Mouse (Mus musculus) MEL (cell line): Measurements from ENCODE around the gene Chsy1. TPM values are rescaled to one million over a fixed set of nuclear protein-coding genes. Genes with fewer than 3 reads are reported as not detected.

Source experiments
- DNase-seq: peaks from one replicate; pipeline ENCODE4 v3.0.0; 2011; ENCODE audit warnings: low read depth, low spot score
- H3K27ac ChIP-seq: 2 replicates; pipeline ENCODE4 v1.5.1; 2012; ENCODE audit warnings: low read depth, mild to moderate bottlenecking, control low read depth, low read length, moderate library complexity; ENCODE audit not compliant: control insufficient read depth
- H3K27me3 ChIP-seq, 2 experiments: fragments of 150-350 bp in 1 of 2; sonication (generic) in 1 of 2; 2 replicates each; pipeline ENCODE4 v1.6.1; 2012; ENCODE audit warnings: low read length in 2 of 2, mild to moderate bottlenecking in 2 of 2, improper control_type of control experiment in 1 of 2, moderate library complexity in 1 of 2; ENCODE audit not compliant: insufficient read depth in 2 of 2, control insufficient read depth in 1 of 2
- H3K36me3 ChIP-seq, 2 experiments: 2 replicates each; pipeline ENCODE4 v1.6.1; 2012 to 2014; ENCODE audit warnings: low read length in 2 of 2, improper control_type of control experiment in 1 of 2, inconsistent platforms in 1 of 2, mild to moderate bottlenecking in 1 of 2; ENCODE audit not compliant: insufficient read depth in 2 of 2, control insufficient read depth in 1 of 2
- H3K4me1 ChIP-seq, 2 experiments: fragments of 150-350 bp in 1 of 2; sonication (generic) in 1 of 2; 2 replicates each; pipeline ENCODE4 v1.6.1; 2012; ENCODE audit warnings: low read length in 2 of 2, improper control_type of control experiment in 1 of 2, mild to moderate bottlenecking in 1 of 2; ENCODE audit not compliant: insufficient read depth in 2 of 2, control insufficient read depth in 1 of 2
- H3K4me3 ChIP-seq, 2 experiments: fragments of 150-350 bp in 1 of 2; sonication (generic) in 1 of 2; 2 replicates each; pipeline ENCODE4 v1.5.1; 2012; ENCODE audit warnings: low read depth in 2 of 2, low read length in 2 of 2, mild to moderate bottlenecking in 2 of 2, moderate library complexity in 2 of 2, control low read depth in 1 of 2, improper control_type of control experiment in 1 of 2; ENCODE audit not compliant: control insufficient read depth in 1 of 2, insufficient read depth in 1 of 2
- H3K79me2 ChIP-seq: 2 replicates; pipeline ENCODE4 v1.6.1; 2012; ENCODE audit warnings: mild to moderate bottlenecking, low read length, moderate library complexity; ENCODE audit not compliant: control insufficient read depth, poor library complexity, insufficient read depth
- H3K9ac ChIP-seq: 2 replicates; pipeline ENCODE4 v1.6.1; 2012; ENCODE audit warnings: low read depth, mild to moderate bottlenecking, control low read depth, low read length, moderate library complexity; ENCODE audit not compliant: control insufficient read depth, poor library complexity, severe bottlenecking
- H3K9me3 ChIP-seq: fragments of 150-350 bp; sonication (generic); replicated peaks from 2 replicates; pipeline ENCODE4 v1.6.1; 2012; ENCODE audit warnings: mild to moderate bottlenecking, low read length, improper control_type of control experiment, moderate library complexity; ENCODE audit not compliant: insufficient read depth
- CHD2 ChIP-seq: IDR thresholded peaks from 2 replicates; pipeline ENCODE4 v1.6.1; 2011; ENCODE audit warnings: low read length, improper control_type of control experiment
- CTCF ChIP-seq, 3 experiments: IDR thresholded peaks in 2 of 3; conservative IDR thresholded peaks in 1 of 3; 2 replicates each; pipeline ENCODE4 v1.5.1; 2011 to 2012; ENCODE audit warnings: low read length in 3 of 3, low read depth in 2 of 3, mild to moderate bottlenecking in 2 of 3, improper control_type of control experiment in 1 of 3, inconsistent platforms in 1 of 3, mixed read lengths in 1 of 3, moderate library complexity in 1 of 3; ENCODE audit not compliant: control insufficient read depth in 1 of 3, insufficient read depth in 1 of 3, poor library complexity in 1 of 3, severe bottlenecking in 1 of 3
- E2F4 ChIP-seq: IDR thresholded peaks from 2 replicates; pipeline ENCODE4 v1.6.1; 2011; ENCODE audit warnings: low read depth, low read length, improper control_type of control experiment, borderline replicate concordance
- GABPA ChIP-seq: IDR thresholded peaks from 2 replicates; pipeline ENCODE4 v1.6.1; 2012; ENCODE audit warnings: low read depth, mild to moderate bottlenecking, inconsistent platforms, low read length, improper control_type of control experiment, moderate library complexity
- GATA1 ChIP-seq: IDR thresholded peaks from 2 replicates; pipeline ENCODE4 v1.6.1; 2011; ENCODE audit warnings: low read depth, low read length, improper control_type of control experiment
- HCFC1 ChIP-seq: IDR thresholded peaks from 2 replicates; pipeline ENCODE4 v1.6.1; 2012; ENCODE audit warnings: low read depth, mild to moderate bottlenecking, inconsistent platforms, low read length, improper control_type of control experiment, moderate library complexity
- JUND ChIP-seq: IDR thresholded peaks from 2 replicates; pipeline ENCODE4 v1.6.1; 2011; ENCODE audit warnings: low read depth, mild to moderate bottlenecking, improper control_type of control experiment, low read length
- KAT2A ChIP-seq: conservative IDR thresholded peaks from 2 replicates; pipeline ENCODE4 v1.6.1; 2012; ENCODE audit warnings: low read depth, low read length, improper control_type of control experiment, inconsistent platforms
- MAFK ChIP-seq: IDR thresholded peaks from 2 replicates; pipeline ENCODE4 v1.6.1; 2011; ENCODE audit warnings: low read depth, mild to moderate bottlenecking, low read length, improper control_type of control experiment, borderline replicate concordance
- MAZ ChIP-seq: IDR thresholded peaks from 2 replicates; pipeline ENCODE4 v1.6.1; 2012; ENCODE audit warnings: low read depth, mild to moderate bottlenecking, inconsistent platforms, low read length, improper control_type of control experiment
- MXI1 ChIP-seq: IDR thresholded peaks from 2 replicates; pipeline ENCODE4 v1.6.1; 2011; ENCODE audit warnings: mild to moderate bottlenecking, low read depth, low read length, improper control_type of control experiment
- MYB ChIP-seq: IDR thresholded peaks from 2 replicates; pipeline ENCODE4 v1.6.1; 2011; ENCODE audit warnings: mild to moderate bottlenecking, low read depth, low read length, improper control_type of control experiment
- NELFE ChIP-seq: IDR thresholded peaks from 2 replicates; pipeline ENCODE4 v1.6.1; 2011; ENCODE audit warnings: low read depth, low read length, improper control_type of control experiment
- NRF1 ChIP-seq: IDR thresholded peaks from 2 replicates; pipeline ENCODE4 v1.6.1; 2014; ENCODE audit warnings: low read depth, mild to moderate bottlenecking, inconsistent platforms, low read length, improper control_type of control experiment, moderate library complexity; ENCODE audit not compliant: poor library complexity, insufficient read depth, severe bottlenecking
- POLR2AphosphoS2 ChIP-seq: IDR thresholded peaks from 2 replicates; pipeline ENCODE4 v1.6.1; 2011; ENCODE audit warnings: low read length, improper control_type of control experiment
- POLR2AphosphoS5 ChIP-seq: IDR thresholded peaks from 2 replicates; pipeline ENCODE4 v1.6.1; 2012; ENCODE audit warnings: low read depth, borderline replicate concordance, mild to moderate bottlenecking, inconsistent platforms, low read length, moderate library complexity, mixed read lengths
- TBP ChIP-seq: IDR thresholded peaks from 2 replicates; pipeline ENCODE4 v1.8.0; 2011; ENCODE audit warnings: low read depth, low read length, improper control_type of control experiment
- TCF12 ChIP-seq: IDR thresholded peaks from 2 replicates; pipeline ENCODE4 v1.6.1; 2014; ENCODE audit warnings: low read depth, mild to moderate bottlenecking, inconsistent platforms, low read length, improper control_type of control experiment, moderate library complexity
- UBTF ChIP-seq: IDR thresholded peaks from 2 replicates; pipeline ENCODE4 v1.6.1; 2012; ENCODE audit warnings: low read depth, mild to moderate bottlenecking, inconsistent platforms, low read length, improper control_type of control experiment, moderate library complexity, borderline replicate concordance; ENCODE audit not compliant: insufficient read depth
- USF1 ChIP-seq: IDR thresholded peaks from 2 replicates; pipeline ENCODE4 v1.6.1; 2014; ENCODE audit warnings: low read depth, mild to moderate bottlenecking, inconsistent platforms, low read length, improper control_type of control experiment, moderate library complexity
- ZC3H11A ChIP-seq: IDR thresholded peaks from 2 replicates; pipeline ENCODE4 v1.6.1; 2012; ENCODE audit warnings: low read depth, mild to moderate bottlenecking, inconsistent platforms, low read length, improper control_type of control experiment
- ZNF384 ChIP-seq: IDR thresholded peaks from 2 replicates; pipeline ENCODE4 v1.6.1; 2012; ENCODE audit warnings: low read depth, mild to moderate bottlenecking, inconsistent platforms, low read length, improper control_type of control experiment
- polyA plus RNA-seq, 2 experiments: library from polyadenylated mRNA; stranded (reverse) in 1 of 2; unstranded in 1 of 2; fragments of >175 nt in 1 of 2; fragments of >200 nt in 1 of 2; gene quantifications; 2 replicates each; pipeline versions ENCODE4 v1.2.1 to v1.2.4; 2012; ENCODE audit warnings: low replicate concordance in 2 of 2, low read depth in 1 of 2; ENCODE audit not compliant: insufficient read length in 2 of 2, insufficient read depth in 1 of 2, missing spikeins in 1 of 2
- total RNA-seq: library from RNA; depleted of rRNA; stranded (reverse); fragments of 300-350 nt; gene quantifications from 2 replicates; pipeline ENCODE4 v1.2.3, GENCODE M21; 2012

The Chsy1 gene
- total and polyA plus RNA-seq, 3 experiments, result 8.5 to 10.3 TPM; not detected in 1

- TF ChIP-seq ZNF384 (no peak), MXI1 (peak; percentile 98), CTCF (IDR thresholded peaks at IDR 0.05 in 2 of 3, conservative IDR thresholded peaks at IDR 0.05 in 1 of 3; ENCODE audit: control insufficient read depth in 1 of 3, insufficient read depth in 1 of 3, low read depth in 2 of 3, low read length in 3 of 3, poor library complexity in 1 of 3, severe bottlenecking in 1 of 3) (0 out of 6 replicates have a peak, but pooled peaks of 1 of the 3 experiments have one; percentile 3), TBP (peak; percentile 88)
- TF ChIP-seq, all 39 proteins: peak for 20
These were observed 29.7 kb upstream of the Chsy1 start, which contains the start of gene Selenos (continued) for GRCm38 (mm10) chr7:66079364-66080230.

DNA sequence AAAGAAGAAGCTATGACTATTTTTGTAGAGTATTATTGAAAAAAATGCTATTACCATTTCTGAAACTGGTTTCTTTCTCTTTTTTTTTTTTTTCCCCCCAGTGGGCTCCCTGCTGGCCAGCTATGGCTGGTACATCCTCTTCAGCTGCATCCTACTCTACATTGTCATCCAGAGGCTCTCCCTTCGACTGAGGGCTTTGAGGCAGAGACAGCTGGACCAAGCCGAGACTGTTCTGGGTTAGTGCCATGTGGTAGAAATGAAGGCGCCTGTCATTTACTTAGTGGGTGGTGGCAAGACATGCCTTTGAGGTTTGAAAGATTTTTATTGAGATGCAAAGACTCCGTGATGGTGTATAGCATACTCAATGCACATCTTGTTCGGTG is 29.1 kb upstream of the Chsy1 start:
- Histone ChIP-seq H3K27me3 (no peaks in the 10 kb centered on the region), H3K4me1 (peaks cover 0 to 2% of the 10 kb centered on the region in 2 experiments; a peak in 1 of 4 replicates), H3K9me3 (no peaks in the 10 kb centered on the region), H3K9ac (peak overlapping the region; percentile 76), H3K79me2 (peaks cover 5% of the 10 kb centered on the region), H3K36me3 (peaks cover 10 to 14% of the 10 kb centered on the region in 2 experiments), H3K4me3 (peak overlapping the region; percentile 78 to 84), H3K27ac (no peak overlapping the region; the same call in 1 of the 2 replicates)
- DNase-seq, result peak; percentile 51
- TF ChIP-seq MAZ, result no peak
- TF ChIP-seq NRF1, result no peak
- no peak for TF ChIP-seq MYB
- no peak for TF ChIP-seq TCF12
- TF ChIP-seq HCFC1, result no peak
- TF ChIP-seq ZNF384, result peak; percentile 74

DNA sequence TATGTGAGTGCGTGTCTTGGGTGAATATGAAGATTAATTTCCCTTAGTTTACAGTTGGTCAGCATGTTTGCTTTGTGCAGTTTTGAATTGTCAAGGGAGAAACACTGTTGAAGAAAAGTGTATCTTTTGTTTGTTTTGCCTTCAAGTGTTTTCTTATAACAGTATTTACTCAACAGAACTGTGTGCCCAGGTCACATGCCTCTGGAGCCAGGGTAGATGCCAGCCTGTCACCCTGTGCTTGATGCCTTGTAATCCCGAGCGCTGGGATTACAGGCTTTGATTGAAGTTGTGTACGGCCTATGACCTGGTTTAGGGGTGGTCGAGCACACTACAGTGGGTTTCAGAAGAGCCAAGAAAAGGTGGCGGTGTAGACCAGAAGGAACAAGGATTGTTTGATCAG is 25.6 kb upstream of the Chsy1 start:
- no peak for DNase-seq
- Histone ChIP-seq H3K27me3 (no peaks in the 10 kb centered on the region), H3K4me1 (peaks cover 0 to 2% of the 10 kb centered on the region in 2 experiments; a peak in 1 of 4 replicates), H3K79me2 (peaks cover 5% of the 10 kb centered on the region), H3K9me3 (no peaks in the 10 kb centered on the region)
- TF ChIP-seq MXI1 (no peak), MAFK (no peak), HCFC1 (no peak), POLR2AphosphoS5 (no peak), USF1 (no peak), JUND (no peak), E2F4 (no peak), UBTF (no peak), TCF12 (no peak), CHD2 (no peak), ZC3H11A (no peak), GATA1 (no peak), KAT2A (no peak), POLR2AphosphoS2 (no peak), NELFE (no peak), GABPA (no peak)
- TF ChIP-seq, all 39 proteins: peak for 0
- H3K27ac ChIP-seq, result no peak overlapping the region
- no peak overlapping the region for H3K4me3 ChIP-seq
- no peak overlapping the region for H3K9ac ChIP-seq
- peaks cover 9 to 19% of the 10 kb centered on the region in 2 experiments for H3K36me3 ChIP-seq
